Mouse (Mus musculus) cortical plate, adult 2 months (tissue): ENCODE measurements around the gene Iqcf4. TPM values are rescaled to one million over a fixed set of nuclear protein-coding genes. Genes with fewer than 3 reads are reported as not detected.
"Not testable (repeated sequence)": the region's sequence is repeated elsewhere in the genome, so short reads cannot be mapped to it uniquely, and the experiment has no call there.

ENCODE experiments used
- H3K27ac ChIP-seq: fragments of 200-500 bp; 2 replicates; pipeline ENCODE4 v1.5.1; 2012; ENCODE audit warnings: low read length, control low read depth, inconsistent platforms; ENCODE audit not compliant: insufficient read depth
- H3K4me1 ChIP-seq: fragments of 200-500 bp; 2 replicates; pipeline ENCODE4 v1.6.1; 2011; ENCODE audit warnings: low read length; ENCODE audit not compliant: control insufficient read depth, insufficient read depth
- H3K4me3 ChIP-seq: fragments of 200-500 bp; 2 replicates; pipeline ENCODE4 v1.5.1; 2011; ENCODE audit warnings: mild to moderate bottlenecking, low read length, control low read depth; ENCODE audit not compliant: insufficient read depth
- CTCF ChIP-seq: fragments of 200-500 bp; IDR thresholded peaks from 2 replicates; pipeline ENCODE4 v1.5.1; 2011; ENCODE audit warnings: mild to moderate bottlenecking, control low read depth, low read length; ENCODE audit not compliant: insufficient read depth; ENCODE audit errors: extremely low read depth
- POLR2A ChIP-seq: fragments of 200-500 bp; IDR thresholded peaks from 2 replicates; pipeline ENCODE4 v1.6.1; 2011; ENCODE audit warnings: mild to moderate bottlenecking, low read length, control low read depth; ENCODE audit not compliant: insufficient read depth; ENCODE audit errors: extremely low read depth
- polyA plus RNA-seq: library from polyadenylated mRNA; depleted of rRNA; stranded (reverse); fragments of >200 nt; gene quantifications from 2 replicates; pipeline ENCODE4 v1.2.3, GENCODE M21; 2012; rRNA removed

The Iqcf4 gene
- not detected in 2 replicates for polyA plus RNA-seq

- Histone ChIP-seq H3K4me3 (no peak within 1 kb of the TSS), H3K4me1 (no peaks in the 10 kb centered on the region), H3K27ac (no peak within 1 kb of the TSS)
- no peak for TF ChIP-seq POLR2A
- TF ChIP-seq CTCF = no peak
These were observed at the start of gene Iqcf4 for GRCm38 (mm10) chr9:106570896-106571295. Gene Iqcf4 (minus strand): TSS chr9:106570996.

GRCm38 (mm10) chr9:106617496-106617895 is 46.7 kb upstream of the Iqcf4 start:
- no peak overlapping the region for H3K27ac ChIP-seq
- H3K4me1 ChIP-seq = peaks cover 3% of the 10 kb centered on the region; the same call in 1 of the 2 replicates
- H3K4me3 ChIP-seq = no peak overlapping the region
- TF ChIP-seq CTCF (no peak), POLR2A (no peak)

DNA sequence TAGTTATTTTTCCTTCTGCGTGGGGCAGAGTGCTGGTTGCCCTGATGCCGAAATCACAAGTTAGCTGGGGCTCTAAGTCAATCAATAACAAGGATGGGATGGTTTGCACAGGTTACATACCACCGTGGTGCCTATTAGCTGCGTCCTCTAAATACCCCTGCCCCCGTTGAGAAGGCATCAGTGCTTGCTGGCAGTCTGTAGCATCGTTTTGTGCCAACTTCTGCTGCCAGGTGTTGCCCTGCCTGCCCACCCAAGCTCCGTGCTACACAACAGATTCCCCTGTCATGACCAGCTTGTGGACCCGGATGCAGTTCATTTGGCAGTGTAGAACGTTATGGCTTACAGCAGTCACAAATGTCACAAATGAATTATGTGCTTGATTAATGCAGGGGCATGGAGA is 45.5 kb upstream of the Iqcf4 start:
- no peak for TF ChIP-seq POLR2A
- no peak for TF ChIP-seq CTCF
- H3K4me3 ChIP-seq = no peak overlapping the region
- peaks cover 3% of the 10 kb centered on the region; the same call in 1 of the 2 replicates for H3K4me1 ChIP-seq
- H3K27ac ChIP-seq = no peak overlapping the region

GRCm38 (mm10) chr9:106614616-106615015 is 43.8 kb upstream of the Iqcf4 start:
- no peak overlapping the region for H3K27ac ChIP-seq
- TF ChIP-seq POLR2A (no peak), CTCF (no peak)
- H3K4me1 ChIP-seq = peaks cover 7% of the 10 kb centered on the region
- H3K4me3 ChIP-seq = no peak overlapping the region

- H3K4me1 ChIP-seq = peaks cover 7% of the 10 kb centered on the region
- H3K4me3 ChIP-seq = no peak overlapping the region
- no peak for TF ChIP-seq CTCF
- TF ChIP-seq POLR2A = no peak
- H3K27ac ChIP-seq = no peak overlapping the region
These were observed 43.2 kb upstream of the Iqcf4 start for GRCm38 (mm10) chr9:106613951-106614350.

DNA sequence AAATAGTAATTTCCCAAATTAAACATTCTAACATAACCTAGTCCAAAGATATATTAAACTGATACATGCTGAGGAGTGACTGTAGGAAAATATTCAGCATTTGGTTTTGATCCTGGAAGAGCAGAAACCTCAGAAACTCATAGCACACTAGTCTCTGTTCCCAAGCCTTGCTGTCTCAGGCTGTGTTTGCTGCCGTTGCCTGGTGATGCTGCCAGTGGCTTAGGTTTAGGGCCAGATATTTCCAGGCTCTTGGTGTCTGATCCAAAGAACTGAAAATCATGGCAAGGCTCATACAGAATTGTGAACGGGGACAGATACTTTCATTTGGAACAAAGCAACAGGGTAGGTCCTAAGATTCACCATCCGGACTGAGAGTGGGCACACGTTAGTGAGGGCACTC is 39.9 kb upstream of the Iqcf4 start:
- H3K4me1 ChIP-seq = peaks cover 7% of the 10 kb centered on the region
- TF ChIP-seq CTCF (no peak), POLR2A (no peak)
- no peak overlapping the region for H3K4me3 ChIP-seq
- no peak overlapping the region for H3K27ac ChIP-seq

DNA sequence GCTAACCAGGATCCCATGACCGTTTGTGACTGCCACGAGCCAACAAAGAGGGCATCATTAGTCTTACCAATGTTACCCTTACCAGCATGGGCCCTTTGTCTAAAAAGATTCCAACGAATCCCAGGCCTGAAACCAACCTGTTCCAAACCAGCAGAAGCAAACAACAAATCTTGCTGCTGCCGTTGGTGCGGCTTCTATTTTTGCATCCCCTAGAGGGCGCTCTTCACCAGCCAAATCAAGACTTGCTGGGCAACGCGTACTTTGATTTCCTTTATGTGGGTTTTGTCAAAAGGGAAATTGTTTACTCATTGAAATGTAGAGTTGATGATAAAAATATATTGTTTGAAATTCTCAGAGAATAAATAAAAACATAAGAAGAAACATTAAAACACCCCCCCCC is 29.8 kb upstream of the Iqcf4 start:
- H3K4me3 ChIP-seq = no peak overlapping the region
- TF ChIP-seq POLR2A (no peak), CTCF (peak; percentile 86)
- no peak overlapping the region for H3K27ac ChIP-seq
- no peaks in the 10 kb centered on the region; the same call in 1 of the 2 replicates for H3K4me1 ChIP-seq

GRCm38 (mm10) chr9:106598466-106598865 is 27.7 kb upstream of the Iqcf4 start:
- Histone ChIP-seq H3K27ac (no peak overlapping the region), H3K4me1 (no peaks in the 10 kb centered on the region; the same call in 1 of the 2 replicates), H3K4me3 (no peak overlapping the region)
- TF ChIP-seq CTCF = 0 out of 2 replicates have a peak, but pooled peaks have one; percentile 1
- TF ChIP-seq POLR2A = no peak

- Histone ChIP-seq H3K4me1 (no peaks in the 10 kb centered on the region; the same call in 1 of the 2 replicates), H3K4me3 (no peak overlapping the region), H3K27ac (peak overlapping the region; percentile 38; the same call in 1 of the 2 replicates)
- TF ChIP-seq CTCF (no peak), POLR2A (no peak)
These were observed 25.0 kb upstream of the Iqcf4 start for GRCm38 (mm10) chr9:106595836-106596235.

DNA sequence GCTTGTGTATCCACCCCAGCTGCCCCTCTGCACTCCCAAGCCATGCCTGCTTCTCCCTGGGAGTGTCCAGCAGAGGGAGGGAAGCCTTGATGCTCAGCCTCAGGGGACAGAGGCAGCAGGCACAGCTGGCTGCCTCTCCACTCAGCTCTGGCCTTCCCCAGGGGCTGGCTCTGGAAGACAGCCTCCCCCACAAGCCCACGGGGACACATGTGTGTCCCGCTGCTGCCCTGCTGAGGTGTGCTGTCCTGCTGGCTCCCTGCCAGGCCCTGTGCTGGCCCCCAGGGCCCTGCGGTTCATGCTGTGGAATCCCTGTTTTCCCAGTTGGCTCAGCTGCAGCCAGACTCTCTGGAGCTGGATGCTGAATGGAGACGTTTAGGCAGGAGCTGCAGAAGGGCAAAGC is 24.6 kb upstream of the Iqcf4 start:
- H3K4me3 ChIP-seq, H3K4me1 ChIP-seq: not testable (repeated sequence)
- peak overlapping the region; percentile 38; the same call in 1 of the 2 replicates for H3K27ac ChIP-seq

- no peak for TF ChIP-seq CTCF
- TF ChIP-seq POLR2A = no peak
These were observed 21.4 kb upstream of the Iqcf4 start for GRCm38 (mm10) chr9:106592158-106592557.

More at GRCm38 (mm10) chr9:106592158-106592557, 21.4 kb upstream of the Iqcf4 start:
- Histone ChIP-seq H3K4me1 (no peaks in the 10 kb centered on the region; the same call in 1 of the 2 replicates), H3K4me3 (no peak overlapping the region), H3K27ac (no peak overlapping the region)
